Mouse (Mus musculus) kidney, adult 2 months (tissue): ENCODE data around the gene Hist1h2ad. TPM values are rescaled to one million over a fixed set of nuclear protein-coding genes. Genes with fewer than 3 reads are reported as not detected.
"Not testable (repeated sequence)": the region's sequence is repeated elsewhere in the genome, so short reads cannot be mapped to it uniquely, and the experiment has no call there.

ENCODE experiments used
- DNase-seq: peaks from one replicate; pipeline ENCODE4 v3.0.0; 2021
- H3K27ac ChIP-seq: fragments of 200-500 bp; 2 replicates; pipeline ENCODE4 v1.5.1; 2012; ENCODE audit warnings: low read depth, low read length, control low read depth, inconsistent platforms; ENCODE audit not compliant: insufficient read depth
- H3K27me3 ChIP-seq: fragments of 200-500 bp; replicated peaks from 2 replicates; pipeline ENCODE4 v1.6.1; 2012; ENCODE audit warnings: mild to moderate bottlenecking, moderate library complexity, low read length, inconsistent platforms; ENCODE audit not compliant: control insufficient read depth, insufficient read depth
- H3K36me3 ChIP-seq: fragments of 200-500 bp; 2 replicates; pipeline ENCODE4 v1.6.1; 2012; ENCODE audit warnings: mild to moderate bottlenecking, moderate library complexity, low read length, inconsistent platforms; ENCODE audit not compliant: control insufficient read depth, insufficient read depth
- H3K4me1 ChIP-seq: fragments of 200-500 bp; 2 replicates; pipeline ENCODE4 v1.6.1; 2011; ENCODE audit warnings: low read length; ENCODE audit not compliant: control insufficient read depth, insufficient read depth
- H3K4me3 ChIP-seq: fragments of 200-500 bp; 2 replicates; pipeline ENCODE4 v1.5.1; 2011; ENCODE audit warnings: mild to moderate bottlenecking, low read depth, low read length, control low read depth; ENCODE audit not compliant: insufficient read depth
- CTCF ChIP-seq: fragments of 200-500 bp; conservative IDR thresholded peaks from 2 replicates; pipeline ENCODE4 v1.5.1; 2011; ENCODE audit warnings: low read depth, mild to moderate bottlenecking, control low read depth, low read length, moderate library complexity, mixed read lengths; ENCODE audit not compliant: insufficient read depth, insufficient read length
- POLR2A ChIP-seq: fragments of 200-500 bp; IDR thresholded peaks from one replicate; pipeline ENCODE4 v1.6.1; 2011; ENCODE audit warnings: low read depth, low read length, control low read depth
- WGBS: fragments of 180-500 bp; shearing (Covaris S2); methylation state at CpG from one replicate; pipeline ENCODE4 v1.1.7; 2018; 5-methylcytosine and 5-hydroxymethylcytosine counted together
- polyA plus RNA-seq: library from polyadenylated mRNA; depleted of rRNA; stranded (reverse); fragments of >200 nt; gene quantifications from 2 replicates; pipeline ENCODE4 v1.2.3, GENCODE M21; 2012

Gene Hist1h2ad
- polyA plus RNA-seq, 1 experiment = not detected

GRCm38 (mm10) chr13:23536076-23536822, 37.9 kb upstream of the Hist1h2ad start:
- TF ChIP-seq CTCF (no peak), POLR2A (no peak)
- Histone ChIP-seq H3K4me1 (peaks cover 11% of the 10 kb centered on the region; the same call in 1 of the 2 replicates), H3K4me3 (no peak overlapping the region), H3K36me3 (no peaks in the 10 kb centered on the region), H3K27ac (no peak overlapping the region), H3K27me3 (no peaks in the 10 kb centered on the region)
- no peak for DNase-seq
- whole genome bisulfite sequencing = 27% methylated on average over 7 of the region's 7 CpGs

GRCm38 (mm10) chr13:23537006-23537710, 37.0 kb upstream of the Hist1h2ad start:
- no peak for DNase-seq
- Histone ChIP-seq H3K4me1 (peaks cover 11% of the 10 kb centered on the region; the same call in 1 of the 2 replicates), H3K36me3 (no peaks in the 10 kb centered on the region), H3K27me3 (no peaks in the 10 kb centered on the region), H3K27ac (no peak overlapping the region), H3K4me3 (no peak overlapping the region)
- 86% methylated on average over 3 of the region's 3 CpGs for WGBS
- TF ChIP-seq CTCF (no peak), POLR2A (no peak)

DNA sequence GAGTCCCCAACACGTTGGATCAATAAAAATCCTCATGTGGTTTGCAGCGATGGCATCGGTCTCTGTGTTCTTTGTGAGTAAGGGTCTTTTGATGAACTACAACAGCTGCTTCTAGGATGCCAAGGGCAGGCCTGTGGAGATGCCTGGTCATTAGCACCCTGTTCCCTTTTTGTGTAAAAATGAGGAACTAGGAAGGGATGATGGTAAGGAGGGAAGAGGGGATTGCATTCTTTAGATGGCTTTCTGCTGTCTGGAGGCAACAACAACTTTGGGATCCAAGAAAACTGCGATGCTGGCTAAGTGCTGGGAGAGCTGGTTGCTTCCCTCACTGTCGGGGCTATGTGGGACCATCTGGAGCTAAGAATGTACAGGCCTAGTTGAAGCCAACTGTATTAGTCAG, 35.9 kb upstream of the Hist1h2ad start:
- no peaks in the 10 kb centered on the region for H3K36me3 ChIP-seq
- WGBS = 81% methylated on average over 5 of the region's 5 CpGs
- TF ChIP-seq CTCF = no peak
- TF ChIP-seq POLR2A = no peak
- no peak overlapping the region for H3K27ac ChIP-seq
- no peak for DNase-seq
- no peaks in the 10 kb centered on the region for H3K27me3 ChIP-seq
- H3K4me3 ChIP-seq = no peak overlapping the region
- H3K4me1 ChIP-seq = peaks cover 6% of the 10 kb centered on the region; the same call in 1 of the 2 replicates

DNA sequence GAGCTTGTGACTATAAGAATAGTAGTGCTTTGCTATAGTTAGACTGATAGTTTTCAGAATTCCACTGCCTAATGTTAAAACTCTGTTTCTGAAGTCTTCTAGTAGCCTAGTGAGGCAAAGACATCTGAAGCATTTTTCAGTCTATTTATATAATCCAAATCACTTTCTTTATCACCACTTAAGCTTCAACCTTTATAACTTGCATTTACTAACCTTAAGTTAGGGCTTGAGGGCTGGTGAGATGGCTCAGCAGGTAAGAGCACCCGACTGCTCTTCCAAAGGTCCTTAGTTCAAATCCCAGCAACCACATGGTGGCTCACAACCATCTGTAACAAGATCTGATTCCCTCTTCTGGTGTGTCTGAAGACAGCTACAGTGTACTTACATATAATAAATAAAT, 34.4 kb upstream of the Hist1h2ad start:
- not testable (repeated sequence) for H3K27me3 ChIP-seq, H3K4me3 ChIP-seq, H3K4me1 ChIP-seq, DNase-seq, H3K36me3 ChIP-seq, H3K27ac ChIP-seq
- 66% methylated on average over 1 of the region's 1 CpGs for WGBS

- TF ChIP-seq CTCF (no peak), POLR2A (no peak)
Observed at GRCm38 (mm10) chr13:23541497-23541896, 32.7 kb upstream of the Hist1h2ad start.

GRCm38 (mm10) chr13:23542225-23542980, 31.8 kb upstream of the Hist1h2ad start:
- not testable (repeated sequence) for H3K4me1 ChIP-seq, H3K27ac ChIP-seq, H3K36me3 ChIP-seq, H3K27me3 ChIP-seq, DNase-seq
- 27% methylated on average over 3 of the region's 3 CpGs for WGBS
- peak overlapping the region; percentile 86 for H3K4me3 ChIP-seq

More at GRCm38 (mm10) chr13:23541497-23541896, 32.7 kb upstream of the Hist1h2ad start:
- H3K36me3 ChIP-seq = no peaks in the 10 kb centered on the region
- no peak overlapping the region for H3K4me3 ChIP-seq
- H3K27ac ChIP-seq = no peak overlapping the region
- DNase-seq = no peak
- WGBS = 96% methylated on average over 3 of the region's 3 CpGs
- no peaks in the 10 kb centered on the region for H3K27me3 ChIP-seq
- H3K4me1 ChIP-seq = no peaks in the 10 kb centered on the region

DNA sequence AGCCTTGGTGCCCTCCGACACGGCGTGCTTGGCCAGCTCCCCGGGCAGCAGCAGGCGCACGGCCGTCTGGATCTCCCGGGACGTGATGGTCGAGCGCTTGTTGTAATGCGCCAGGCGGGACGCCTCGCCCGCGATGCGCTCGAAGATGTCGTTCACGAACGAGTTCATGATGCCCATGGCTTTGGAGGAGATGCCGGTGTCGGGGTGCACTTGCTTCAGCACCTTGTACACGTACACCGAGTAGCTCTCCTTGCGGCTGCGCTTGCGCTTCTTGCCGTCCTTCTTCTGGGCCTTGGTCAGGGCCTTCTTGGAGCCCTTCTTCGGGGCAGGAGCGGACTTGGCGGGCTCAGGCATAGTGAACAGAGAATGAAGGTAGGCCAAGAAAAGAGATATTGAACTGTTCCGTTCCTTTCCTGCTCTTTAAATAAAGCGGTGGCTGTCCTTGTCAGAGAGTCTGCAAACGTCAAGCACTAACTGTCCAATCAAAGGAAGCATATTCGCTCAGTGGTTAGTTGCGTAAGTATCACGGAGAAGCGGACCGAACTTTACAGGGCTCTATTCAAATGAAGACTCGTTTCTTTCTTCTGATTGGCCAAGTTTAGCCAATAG, 31.1 kb upstream of the Hist1h2ad start, which contains the start of gene Hist1h2bh:
Gene Hist1h2bh, minus strand, starts transcription at position 394 of the 609 bp plus-strand sequence.
- H3K27ac ChIP-seq = peak within 1 kb of the TSS; percentile 87
- not testable (repeated sequence) for H3K4me1 ChIP-seq, H3K36me3 ChIP-seq, H3K27me3 ChIP-seq
- peak; percentile 94 for DNase-seq
- under 1% methylated on average over 42 of the region's 42 CpGs for WGBS
- peak within 1 kb of the TSS; percentile 86 for H3K4me3 ChIP-seq
